Mouse (Mus musculus) heart, adult 2 months (tissue): ENCODE results near the gene Dtnb.

Experiments
- CTCF ChIP-seq: fragments of 200-600 bp; IDR thresholded peaks from 2 replicates; pipeline ENCODE4 v1.8.1; 2022; ENCODE audit warnings: antibody characterized with exemption, mild to moderate bottlenecking, moderate library complexity
- EP300 ChIP-seq: fragments of 200-500 bp; IDR thresholded peaks from 2 replicates; pipeline ENCODE4 v1.6.1; 2011; ENCODE audit warnings: low read depth, low read length, control low read depth; ENCODE audit not compliant: insufficient read depth
- POLR2A ChIP-seq: fragments of 200-500 bp; IDR thresholded peaks from 2 replicates; pipeline ENCODE4 v1.6.1; 2011; ENCODE audit warnings: mild to moderate bottlenecking, low read depth, low read length, control low read depth; ENCODE audit not compliant: insufficient read depth

DNA sequence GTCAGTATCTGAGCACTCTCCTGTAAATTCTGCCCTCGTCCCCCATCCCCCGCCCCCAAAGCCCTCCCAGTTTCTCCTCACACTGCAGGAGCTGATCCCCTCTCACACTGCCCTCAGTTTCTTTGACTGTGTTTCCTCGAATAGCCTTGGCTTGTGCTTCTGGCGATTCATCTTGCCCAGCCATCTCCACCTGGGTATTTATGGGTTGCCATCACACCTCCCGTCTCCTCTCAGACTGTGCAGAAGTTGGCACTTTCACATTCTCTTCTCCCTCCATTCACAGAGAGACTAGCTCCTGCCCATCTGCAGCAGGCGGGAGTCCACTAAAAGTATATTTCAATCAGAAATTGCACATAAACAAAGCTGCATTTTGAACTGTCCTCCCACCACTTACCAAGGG, 25.4 kb upstream of the Dtnb start:
- TF ChIP-seq CTCF (no peak), POLR2A (no peak), EP300 (no peak)
